Mouse (Mus musculus) heart, embryonic 14.5 days (tissue): Measurements from ENCODE around the gene Slc43a2. TPM values are rescaled to one million over a fixed set of nuclear protein-coding genes. Genes with fewer than 3 reads are reported as not detected.
A peak's percentile ranks its signal among the peaks of the same experiment; 100 is the strongest.

Experiments
- ATAC-seq: fragments of 200-750 bp; cut with Nextera tagmentation; 2 replicates; pipeline ENCODE4 v1.8.0; 2017; ENCODE audit warnings: low read depth, moderate TSS enrichment; ENCODE audit not compliant: insufficient number of reproducible peaks, insufficient read depth, low FRiP score
- H3K27ac ChIP-seq, 2 experiments: fragments of 200-500 bp in 1 of 2; fragments of 300-500 bp in 1 of 2; sonication (generic) in 1 of 2; replicated peaks in 1 of 2; 2 replicates each; pipeline ENCODE4 v1.5.1; 2012 to 2014; ENCODE audit warnings: low read depth in 2 of 2, low read length in 2 of 2, control low read depth in 1 of 2, mild to moderate bottlenecking in 1 of 2, mixed read lengths in 1 of 2; ENCODE audit not compliant: control insufficient read depth in 1 of 2, insufficient read depth in 1 of 2
- H3K27me3 ChIP-seq: fragments of 300-500 bp; sonication (generic); 2 replicates; pipeline ENCODE4 v1.6.1; 2014; ENCODE audit warnings: mild to moderate bottlenecking, low read length, control low read depth; ENCODE audit not compliant: control insufficient read depth, insufficient read depth
- H3K36me3 ChIP-seq: fragments of 300-500 bp; sonication (generic); 2 replicates; pipeline ENCODE4 v1.6.1; 2014; ENCODE audit warnings: mild to moderate bottlenecking, control low read depth, low read length, mixed read lengths; ENCODE audit not compliant: control insufficient read depth, insufficient read depth
- H3K4me1 ChIP-seq, 2 experiments: fragments of 200-500 bp in 1 of 2; fragments of 300-500 bp in 1 of 2; sonication (generic) in 1 of 2; 2 replicates each; pipeline ENCODE4 v1.6.1; 2012 to 2014; ENCODE audit warnings: low read length in 2 of 2, control low read depth in 1 of 2, mixed read lengths in 1 of 2; ENCODE audit not compliant: control insufficient read depth in 2 of 2, insufficient read depth in 2 of 2
- H3K4me2 ChIP-seq: fragments of 300-500 bp; sonication (generic); 2 replicates; pipeline ENCODE4 v1.6.1; 2014; ENCODE audit warnings: mild to moderate bottlenecking, low read length
- H3K4me3 ChIP-seq, 2 experiments: fragments of 200-500 bp in 1 of 2; fragments of 300-500 bp in 1 of 2; sonication (generic) in 1 of 2; 2 replicates each; pipeline ENCODE4 v1.5.1; 2012 to 2014; ENCODE audit warnings: low read length in 2 of 2, mild to moderate bottlenecking in 2 of 2, control low read depth in 1 of 2, low read depth in 1 of 2, moderate library complexity in 1 of 2; ENCODE audit not compliant: control insufficient read depth in 1 of 2, insufficient read depth in 1 of 2
- H3K9ac ChIP-seq: fragments of 300-500 bp; sonication (generic); 2 replicates; pipeline ENCODE4 v1.6.1; 2014; ENCODE audit warnings: mild to moderate bottlenecking, low read length
- H3K9me3 ChIP-seq: fragments of 300-500 bp; sonication (generic); 2 replicates; pipeline ENCODE4 v1.6.1; 2016; ENCODE audit warnings: low read length, control low read depth; ENCODE audit not compliant: control insufficient read depth
- WGBS: fragments of 180-500 bp; shearing (Covaris S2); extraction: QIAGEN DNeasy Blood & Tissue Kit; methylation state at CpG from one replicate; pipeline ENCODE4 v1.1.7; 2014; 5-methylcytosine and 5-hydroxymethylcytosine counted together
- polyA plus RNA-seq: library from polyadenylated mRNA; unstranded; fragments of >200 nt; fragmentation: Nextera tagmentation; extraction: Ambion mirVana; gene quantifications from 2 replicates; pipeline ENCODE4 v1.2.1, GENCODE M21; 2014

Gene Slc43a2
- polyA plus RNA-seq, 1 experiment from 2014 or later = 1.9 TPM

GRCm38 (mm10) chr11:75519834-75520633 lies 11.5 kb upstream of the Slc43a2 start:
- ATAC-seq = no peak
- Histone ChIP-seq H3K36me3 (peaks cover 4% of the 10 kb centered on the region; the same call in 1 of the 2 replicates), H3K9me3 (no peaks in the 10 kb centered on the region), H3K27me3 (no peaks in the 10 kb centered on the region), H3K27ac (no peak overlapping the region), H3K9ac (no peak overlapping the region), H3K4me3 (no peak overlapping the region), H3K4me2 (no peak overlapping the region), H3K4me1 (no peaks in the 10 kb centered on the region)
- WGBS = 80% methylated on average over 15 of the region's 15 CpGs

GRCm38 (mm10) chr11:75521609-75522008 lies 9.9 kb upstream of the Slc43a2 start:
- Histone ChIP-seq H3K27ac (no peak overlapping the region), H3K4me3 (no peak overlapping the region), H3K4me1 (no peaks in the 10 kb centered on the region), H3K9me3 (no peaks in the 10 kb centered on the region), H3K36me3 (peaks cover 1% of the 10 kb centered on the region; the same call in 1 of the 2 replicates), H3K9ac (no peak overlapping the region), H3K27me3 (no peaks in the 10 kb centered on the region), H3K4me2 (no peak overlapping the region)
- no peak for ATAC-seq
- WGBS = 87% methylated on average over 4 of the region's 4 CpGs

- 79% methylated on average over 2 of the region's 2 CpGs for WGBS
- Histone ChIP-seq H3K4me1 (no peaks in the 10 kb centered on the region), H3K9ac (no peak overlapping the region), H3K36me3 (no peaks in the 10 kb centered on the region), H3K27me3 (no peaks in the 10 kb centered on the region), H3K9me3 (no peaks in the 10 kb centered on the region), H3K4me3 (no peak overlapping the region), H3K4me2 (no peak overlapping the region), H3K27ac (no peak overlapping the region)
- no peak for ATAC-seq
These were observed 8.7 kb upstream of the Slc43a2 start for GRCm38 (mm10) chr11:75522793-75523192.

GRCm38 (mm10) chr11:75525531-75526125 lies 5.9 kb upstream of the Slc43a2 start:
- Histone ChIP-seq H3K9me3 (no peaks in the 10 kb centered on the region), H3K36me3 (no peaks in the 10 kb centered on the region), H3K9ac (no peak overlapping the region), H3K27ac (no peak overlapping the region), H3K4me1 (0 out of 4 replicates have a peak, but pooled peaks cover 0 to under 1% of the 10 kb centered on the region in 2 experiments), H3K4me2 (no peak overlapping the region), H3K4me3 (no peak overlapping the region), H3K27me3 (no peaks in the 10 kb centered on the region)
- ATAC-seq = no peak
- WGBS = 86% methylated on average over 15 of the region's 15 CpGs

GRCm38 (mm10) chr11:75526943-75527342 lies 4.6 kb upstream of the Slc43a2 start:
- ATAC-seq = no peak
- Histone ChIP-seq H3K4me2 (no peak overlapping the region), H3K36me3 (no peaks in the 10 kb centered on the region), H3K27ac (no peak overlapping the region), H3K27me3 (no peaks in the 10 kb centered on the region), H3K9me3 (no peaks in the 10 kb centered on the region), H3K4me3 (no peak overlapping the region), H3K9ac (no peak overlapping the region), H3K4me1 (0 out of 4 replicates have a peak, but pooled peaks cover 0 to 4% of the 10 kb centered on the region in 2 experiments)
- 81% methylated on average over 6 of the region's 6 CpGs for WGBS

GRCm38 (mm10) chr11:75529771-75530170 lies 1.7 kb upstream of the Slc43a2 start:
- no peaks in the 10 kb centered on the region for H3K9me3 ChIP-seq
- 36% methylated on average over 4 of the region's 4 CpGs for WGBS
- H3K4me3 ChIP-seq = no peak overlapping the region
- no peak overlapping the region for H3K4me2 ChIP-seq
- H3K9ac ChIP-seq = no peak overlapping the region
- H3K4me1 ChIP-seq = peaks cover 8 to 12% of the 10 kb centered on the region in 2 experiments
- no peaks in the 10 kb centered on the region for H3K36me3 ChIP-seq
- H3K27ac ChIP-seq = no peak overlapping the region
- no peak for ATAC-seq
- H3K27me3 ChIP-seq = no peaks in the 10 kb centered on the region

GRCm38 (mm10) chr11:75530325-75530724 lies 1.2 kb upstream of the Slc43a2 start:
- 0% methylated on average over 10 of the region's 10 CpGs for WGBS

More at GRCm38 (mm10) chr11:75530325-75530724, 1.2 kb upstream of the Slc43a2 start:
- Histone ChIP-seq H3K27me3 (no peaks in the 10 kb centered on the region), H3K4me2 (peak overlapping the region; percentile 100), H3K4me3 (peak overlapping the region; percentile 68 to 75), H3K36me3 (no peaks in the 10 kb centered on the region), H3K9me3 (no peaks in the 10 kb centered on the region), H3K9ac (peak overlapping the region; percentile 76), H3K4me1 (peaks cover 13 to 17% of the 10 kb centered on the region in 2 experiments), H3K27ac (no peak overlapping the region)
- 0 out of 2 replicates have a peak, but pooled peaks have one; percentile 35 for ATAC-seq
